ENCODE assay signal across 30 mouse cellular contexts in the genomic region with DNA sequence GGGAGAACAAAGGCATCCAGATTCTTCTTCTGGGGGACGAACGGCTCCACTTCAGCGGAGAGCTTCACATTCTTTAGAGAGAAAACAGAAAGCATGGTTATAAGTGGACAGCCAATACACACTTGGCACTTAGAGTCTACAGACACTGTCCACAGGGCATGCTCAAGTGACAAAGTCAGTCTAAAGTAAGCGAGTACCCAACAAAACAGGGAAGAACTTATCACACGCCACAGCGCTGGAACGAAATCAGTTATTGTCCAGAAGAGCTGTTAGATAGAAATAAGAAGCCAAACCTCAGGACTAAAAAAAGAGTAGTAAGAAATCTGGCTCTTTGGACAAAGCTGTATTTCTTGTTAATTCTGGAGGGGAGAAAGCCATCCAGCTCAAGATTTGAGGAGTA. TPM values are rescaled to one million over a fixed set of nuclear protein-coding genes. Genes with fewer than 3 reads are reported as not detected.
DNase-seq lines count a peak whose midpoint lies in the region; ATAC-seq lines count a peak whose summit lies in the region.
"Had no signal": no experiment of that assay in that cellular context is flagged by ENCODE, and none has a peak within 500 bp of the region (broad histone marks: within the 10 kb centered on the region; RNA-seq: fewer than 3 reads in every experiment).

No protein-coding gene starts in this region.

- no peak for DNase-seq in heart, embryonic 10.5 days (ENCODE audit: low spot score)
- no peak for DNase-seq in heart, postnatal 4 days
- no peak for DNase-seq in heart, adult 9 months (ENCODE audit: low spot score in 2 of 2)
- DNase-seq in heart, adult 8-10 months (ENCODE audit: low spot score): no peak
- no peak for DNase-seq in spleen, postnatal 14 days (ENCODE audit: low spot score in 2 of 2)
- DNase-seq: adrenal gland, adult 2 months; adrenal gland, postnatal 14 days; B cell, adult 2 months; cerebellum, adult 11 months; cerebellum, adult 2 months; cerebellum, adult 9-11 months; cerebellum, postnatal 25 days; embryo, embryonic 11 days; gastrocnemius, postnatal 25 days; kidney, adult 2 months had no signal

- H3K9ac ChIP-seq in heart, embryonic 13.5 days: no peak overlapping the region
- no peak overlapping the region for H3K9ac ChIP-seq in heart, embryonic 16.5 days (ENCODE audit: low read length)
- H3K9ac ChIP-seq: embryonic facial prominence, embryonic 13.5 days; forebrain, embryonic 12.5 days; forebrain, embryonic 15.5 days; hindbrain, embryonic 12.5 days; hindbrain, embryonic 15.5 days; kidney, embryonic 15.5 days had no signal

- WGBS in heart, embryonic 10.5 days: 50% methylated on average over 7 of the region's 7 CpGs
- WGBS in heart, embryonic 13.5 days: 40% methylated on average over 7 of the region's 7 CpGs
- 38% methylated on average over 7 of the region's 7 CpGs for WGBS in heart, embryonic 16.5 days

- 0 out of 2 replicates have a peak, but pooled peaks cover 4% of the 10 kb centered on the region for H3K4me1 ChIP-seq in heart, embryonic 10.5 days
- peaks cover 17% of the 10 kb centered on the region for H3K4me1 ChIP-seq in heart, embryonic 13.5 days
- H3K4me1 ChIP-seq in heart, embryonic 16.5 days (ENCODE audit: control insufficient read depth, insufficient read depth, low read length): 0 out of 2 replicates have a peak, but pooled peaks cover 3% of the 10 kb centered on the region

- H3K27ac ChIP-seq in heart, embryonic 10.5 days: no peak overlapping the region
- H3K27ac ChIP-seq in heart, embryonic 13.5 days (replicated peaks): peak overlapping the region; percentile 50; the same call in 1 of the 2 replicates
- peak overlapping the region; percentile 58; the same call in 1 of the 2 replicates for H3K27ac ChIP-seq in heart, embryonic 16.5 days (ENCODE audit: low read length)
- H3K27ac ChIP-seq: embryonic facial prominence, embryonic 10.5 days; embryonic facial prominence, embryonic 13.5 days; forebrain, embryonic 12.5 days; forebrain, embryonic 15.5 days; hindbrain, embryonic 12.5 days; hindbrain, embryonic 15.5 days; kidney, embryonic 15.5 days had no signal

- H3K36me3 ChIP-seq in heart, embryonic 10.5 days: peaks cover 34% of the 10 kb centered on the region
- peaks cover 43% of the 10 kb centered on the region for H3K36me3 ChIP-seq in heart, embryonic 13.5 days
- H3K36me3 ChIP-seq in heart, embryonic 16.5 days (ENCODE audit: control insufficient read depth, insufficient read depth): peaks cover 15% of the 10 kb centered on the region

- H3K9me3 ChIP-seq in heart, embryonic 10.5 days: no peaks in the 10 kb centered on the region
- H3K9me3 ChIP-seq in heart, embryonic 13.5 days: no peaks in the 10 kb centered on the region
- no peaks in the 10 kb centered on the region for H3K9me3 ChIP-seq in heart, embryonic 16.5 days (replicated peaks; ENCODE audit: control insufficient read depth, low read length)
- H3K9me3 ChIP-seq: embryonic facial prominence, embryonic 10.5 days; embryonic facial prominence, embryonic 13.5 days; forebrain, embryonic 12.5 days; forebrain, embryonic 15.5 days; G1E; hindbrain, embryonic 12.5 days; hindbrain, embryonic 15.5 days; kidney, embryonic 15.5 days had no signal

- 0 out of 2 replicates have a peak overlapping the region, but pooled peaks have one; percentile 4 for H3K4me3 ChIP-seq in heart, embryonic 10.5 days
- H3K4me3 ChIP-seq in heart, embryonic 13.5 days: no peak overlapping the region
- no peak overlapping the region for H3K4me3 ChIP-seq in heart, embryonic 16.5 days (ENCODE audit: low read length)
- H3K4me3 ChIP-seq: embryonic facial prominence, embryonic 10.5 days; embryonic facial prominence, embryonic 13.5 days; erythroblast, embryonic 14.5 days; forebrain, embryonic 12.5 days; forebrain, embryonic 15.5 days; hindbrain, embryonic 12.5 days; hindbrain, embryonic 15.5 days; kidney, embryonic 15.5 days had no signal

- peak overlapping the region; percentile 45 for H3K4me2 ChIP-seq in heart, embryonic 13.5 days
- H3K4me2 ChIP-seq in heart, embryonic 16.5 days (ENCODE audit: low read depth, low read length): peak overlapping the region; percentile 13
- H3K4me2 ChIP-seq: embryonic facial prominence, embryonic 13.5 days; forebrain, embryonic 12.5 days; forebrain, embryonic 15.5 days; hindbrain, embryonic 12.5 days; hindbrain, embryonic 15.5 days; kidney, embryonic 15.5 days had no signal

- no peaks in the 10 kb centered on the region for H3K27me3 ChIP-seq in heart, embryonic 10.5 days (ENCODE audit: insufficient read depth, poor library complexity, severe bottlenecking)
- no peaks in the 10 kb centered on the region for H3K27me3 ChIP-seq in heart, embryonic 13.5 days (replicated peaks)
- no peaks in the 10 kb centered on the region for H3K27me3 ChIP-seq in heart, embryonic 16.5 days (ENCODE audit: control insufficient read depth, insufficient read depth, low read length)
- H3K27me3 ChIP-seq: CH12.LX; embryonic facial prominence, embryonic 13.5 days; forebrain, embryonic 12.5 days; forebrain, embryonic 15.5 days; hindbrain, embryonic 12.5 days; hindbrain, embryonic 15.5 days; kidney, embryonic 15.5 days; Patski had no signal

- ATAC-seq in heart, embryonic 13.5 days (ENCODE audit: extremely low read depth, insufficient number of reproducible peaks, low FRiP score, low TSS enrichment): no peak
- ATAC-seq in heart, embryonic 16.5 days (replicated peaks; ENCODE audit: extremely low read depth, insufficient read depth, low FRiP score): no peak
- peak; percentile 61 for ATAC-seq in megakaryocyte-erythroid progenitor cell, adult 5-6 weeks (replicated peaks; ENCODE audit: low FRiP score, low TSS enrichment, poor library complexity, severe bottlenecking)
- ATAC-seq: forebrain, embryonic 15.5 days; intestine, postnatal 0 days; Patski had no signal

RNA-seq across cellular contexts. Expression of a gene that starts 7.0 kb away (rescaled TPM):
- 12.6 and 15.0 TPM in 2 replicates for polyA plus RNA-seq in heart, embryonic 10.5 days (2016; fragmentation: Nextera tagmentation; extraction: Ambion mirVana)
- total RNA-seq in heart, postnatal 4 days (2021): 10 to 100 TPM; 38.1 to 38.6 TPM
- 11.1 and 11.2 TPM in 2 replicates for polyA plus RNA-seq in heart, embryonic 13.5 days (2015; fragmentation: Nextera tagmentation; extraction: Ambion mirVana)
- 13.1 and 14.0 TPM in 2 replicates for polyA plus RNA-seq in heart, embryonic 16.5 days (2015; fragmentation: Nextera tagmentation; extraction: Ambion mirVana)
- total RNA-seq in heart, adult 8-10 months (2022): 10 to 100 TPM; 26.1 to 29.2 (median 27.6) TPM
- 10.5 and 18.0 TPM in 2 replicates for total RNA-seq in megakaryocyte-erythroid progenitor cell, adult 5-6 weeks (2014; fragmentation: Nextera tagmentation)
- 11.5 and 13.8 TPM in 2 replicates for total RNA-seq in megakaryocyte-erythroid progenitor cell, adult 5-6 weeks (2017)

RNA-seq across cellular contexts. Expression of a gene that starts 51.7 kb away (rescaled TPM):
- polyA plus RNA-seq in heart, embryonic 10.5 days (2016; fragmentation: Nextera tagmentation; extraction: Ambion mirVana): 1.5 and 2.2 TPM in 2 replicates
- 1 to 10 TPM in 1 of 2 experiments, under 1 TPM in 1; 0.74 to 1.0 TPM for total RNA-seq in heart, postnatal 4 days (2021)
- polyA plus RNA-seq in heart, embryonic 13.5 days (2015; fragmentation: Nextera tagmentation; extraction: Ambion mirVana): 0.64 and 1.7 TPM in 2 replicates
- polyA plus RNA-seq in heart, embryonic 16.5 days (2015; fragmentation: Nextera tagmentation; extraction: Ambion mirVana): 1.3 and 1.7 TPM in 2 replicates
- under 1 TPM; 0.82 to 0.97 (median 0.91) TPM for total RNA-seq in heart, adult 8-10 months (2022)
- total RNA-seq in megakaryocyte-erythroid progenitor cell, adult 5-6 weeks (2014; fragmentation: Nextera tagmentation): 0.98 and 3.3 TPM in 2 replicates
- 1.0 and 1.2 TPM in 2 replicates for total RNA-seq in megakaryocyte-erythroid progenitor cell, adult 5-6 weeks (2017)
